Mouse (Mus musculus): ENCODE measurements at regions not wholly inside any gene's neighbourhood (a gene's known extent, or its start where the extent isn't known, plus 50 kb on each side); places are given as distances from the start of the nearest gene placed in this dataset.
"Not testable (repeated sequence)": the region's sequence is repeated elsewhere in the genome, so short reads cannot be mapped to it uniquely, and the experiment has no call there.

DNA sequence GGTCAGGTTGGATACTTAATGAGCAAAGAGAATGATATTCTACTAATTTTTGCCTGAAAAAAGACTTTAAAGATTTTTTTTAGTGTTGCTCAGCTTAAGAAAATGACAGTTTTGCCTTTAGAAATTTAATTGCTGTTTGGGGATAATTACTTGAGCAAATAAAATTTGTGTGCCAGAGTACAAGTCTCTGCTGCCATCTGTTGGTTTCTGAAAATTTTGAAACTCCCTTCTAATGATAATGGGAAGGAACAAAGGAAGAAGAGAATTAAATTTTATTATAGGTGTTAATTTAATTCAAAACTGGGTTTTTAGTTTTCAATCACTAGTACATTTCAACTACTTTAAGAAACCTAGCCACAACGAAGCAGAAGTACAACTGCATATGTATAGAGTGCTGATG lies 94.1 kb downstream of the Gm17521 start:
- no peak overlapping the region for H3K27ac ChIP-seq (ENCODE audit: insufficient read depth, low read length)
- H3K4me1 ChIP-seq (ENCODE audit: control insufficient read depth, insufficient read depth, low read length) = no peaks in the 10 kb centered on the region
- H3K4me3 ChIP-seq (ENCODE audit: insufficient read depth, low read length) = no peak overlapping the region
- TF ChIP-seq CTCF (IDR thresholded peaks at IDR 0.05; ENCODE audit: extremely low read depth, insufficient read depth, low read length) (no peak), POLR2A (IDR thresholded peaks at IDR 0.05; ENCODE audit: extremely low read depth, insufficient read depth, low read length) (no peak)

DNA sequence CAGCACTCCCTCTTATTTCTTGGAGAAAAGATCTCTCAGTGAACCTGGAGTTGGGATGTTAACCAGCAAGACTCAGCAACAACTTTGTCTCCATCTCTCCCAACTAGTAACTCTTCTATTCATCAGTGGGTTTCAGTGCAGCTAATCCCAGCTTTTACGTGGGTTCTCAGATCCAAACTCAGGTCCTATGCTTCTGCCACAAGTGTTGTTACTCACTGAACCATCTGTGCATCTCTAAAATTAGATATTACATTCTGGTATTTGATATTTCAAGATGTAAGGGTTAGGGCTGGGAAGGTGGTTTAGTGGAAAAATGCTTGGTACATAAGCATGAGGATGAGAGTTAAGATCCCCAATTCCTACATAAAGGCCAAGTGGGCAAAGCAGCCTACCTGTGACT lies 136.8 kb downstream of the Gm17521 start:
- H3K27ac ChIP-seq (ENCODE audit: insufficient read depth, low read length) = no peak overlapping the region
- TF ChIP-seq POLR2A (IDR thresholded peaks at IDR 0.05; ENCODE audit: extremely low read depth, insufficient read depth, low read length) = no peak
- TF ChIP-seq CTCF (IDR thresholded peaks at IDR 0.05; ENCODE audit: extremely low read depth, insufficient read depth, low read length) = no peak

DNA sequence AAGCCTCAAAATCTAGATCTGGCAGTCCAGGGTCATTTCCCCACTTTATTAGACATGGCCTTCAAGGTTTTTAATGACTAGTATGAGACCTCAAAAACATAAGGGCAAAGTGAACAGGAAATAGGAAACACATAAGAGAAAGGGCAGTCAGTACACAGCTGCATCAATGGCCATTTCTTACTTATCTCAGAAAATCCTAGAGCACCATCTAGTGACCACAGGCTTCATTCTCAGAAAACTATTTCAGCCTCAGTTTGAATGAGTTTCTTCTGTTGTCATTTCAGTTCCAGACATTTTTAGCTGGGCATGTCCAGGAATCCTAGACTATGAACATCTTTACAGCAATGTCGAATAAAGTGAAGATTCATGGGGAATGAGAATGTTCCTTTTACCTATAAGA lies 175.0 kb downstream of the Gm17521 start:
- H3K27ac ChIP-seq (ENCODE audit: insufficient read depth, low read length) = no peak overlapping the region
- TF ChIP-seq CTCF (IDR thresholded peaks at IDR 0.05; ENCODE audit: extremely low read depth, insufficient read depth, low read length) = no peak
- no peaks in the 10 kb centered on the region for H3K4me1 ChIP-seq (ENCODE audit: control insufficient read depth, insufficient read depth, low read length)
- H3K4me3 ChIP-seq (ENCODE audit: insufficient read depth, low read length) = no peak overlapping the region

More for the DNA sequence above, 136.8 kb downstream of the Gm17521 start:
- Histone ChIP-seq H3K4me1 (ENCODE audit: control insufficient read depth, insufficient read depth, low read length) (no peaks in the 10 kb centered on the region), H3K4me3 (ENCODE audit: insufficient read depth, low read length) (no peak overlapping the region)

DNA sequence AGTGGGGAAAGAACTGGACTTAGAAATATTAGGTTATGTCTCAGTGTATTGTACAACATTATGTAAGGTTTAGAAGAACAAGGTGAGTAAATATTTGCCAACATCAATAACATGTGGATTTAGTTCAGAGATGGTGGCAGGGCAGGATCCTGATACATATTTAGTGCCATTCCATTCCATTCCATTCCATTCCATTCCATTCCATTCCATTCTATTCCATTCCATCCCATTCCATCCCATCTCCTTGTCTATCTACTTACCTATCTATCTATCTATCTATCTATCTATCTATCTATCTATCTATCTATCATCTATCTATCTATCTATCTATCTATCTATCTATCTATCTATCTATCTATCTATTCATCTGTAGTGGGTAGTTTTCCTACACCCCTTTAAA lies 198.2 kb downstream of the Gm17521 start:
- not testable (repeated sequence) for H3K27ac ChIP-seq (ENCODE audit: insufficient read depth, low read length); H3K4me3 ChIP-seq (ENCODE audit: insufficient read depth, low read length); H3K4me1 ChIP-seq (ENCODE audit: control insufficient read depth, insufficient read depth, low read length)

DNA sequence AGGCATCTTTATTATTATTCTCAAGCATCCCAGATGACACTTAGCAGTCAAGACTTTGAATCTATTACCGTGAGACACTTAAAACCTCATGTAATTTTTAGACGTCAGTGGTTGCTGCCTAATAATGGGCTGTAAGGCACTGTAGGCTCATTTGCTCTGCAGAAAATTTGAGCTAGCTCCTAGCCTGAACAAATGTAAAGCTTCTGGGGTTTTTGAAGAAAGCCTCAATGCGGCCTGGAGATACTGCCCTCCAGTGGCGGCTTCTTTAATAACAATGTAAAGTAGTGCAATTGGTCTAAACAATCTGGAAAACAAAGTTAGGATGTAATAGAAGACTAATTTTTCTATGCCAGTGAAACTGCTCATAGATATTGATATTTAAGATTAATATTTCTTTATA lies 203.4 kb downstream of the Gm17521 start:
- Histone ChIP-seq H3K4me1 (ENCODE audit: control insufficient read depth, insufficient read depth, low read length) (no peaks in the 10 kb centered on the region), H3K27ac (ENCODE audit: insufficient read depth, low read length) (no peak overlapping the region), H3K4me3 (ENCODE audit: insufficient read depth, low read length) (no peak overlapping the region)
- TF ChIP-seq POLR2A (IDR thresholded peaks at IDR 0.05; ENCODE audit: extremely low read depth, insufficient read depth, low read length) = no peak
- peak; percentile 22; the same call in 1 of the 2 replicates for TF ChIP-seq CTCF (IDR thresholded peaks at IDR 0.05; ENCODE audit: extremely low read depth, insufficient read depth, low read length)

Data from cortical plate, adult 2 months (tissue).